In genomic region chr16:23240950-23241259, GRCm38 (mm10) we compare ENCODE assay signal across 8 mouse cellular contexts. TPM values are rescaled to one million over a fixed set of nuclear protein-coding genes. Genes with fewer than 3 reads are reported as not detected.
DNase-seq lines count a peak whose midpoint lies in the region; ATAC-seq and TF ChIP-seq lines count a peak whose summit lies in the region.
"Had no signal": no experiment of that assay in that cellular context is flagged by ENCODE, and none has a peak within 500 bp of the region (broad histone marks: within the 10 kb centered on the region; RNA-seq: fewer than 3 reads in every experiment).

No protein-coding gene starts in this region.

- ATAC-seq in liver, postnatal 0 days: peak; percentile 17; the same call in 1 of the 2 replicates
- no peak for ATAC-seq in liver, embryonic 12.5 days
- no peak for ATAC-seq in embryonic facial prominence, embryonic 15.5 days (ENCODE audit: insufficient number of reproducible peaks, low FRiP score, low TSS enrichment, low read depth)
- no peak for ATAC-seq in hindbrain, embryonic 16.5 days
- no peak for ATAC-seq in neural tube, embryonic 15.5 days (ENCODE audit: low FRiP score)

- H3K27me3 ChIP-seq in liver, postnatal 0 days (ENCODE audit: insufficient read depth, low read length): no peaks in the 10 kb centered on the region
- no peaks in the 10 kb centered on the region for H3K27me3 ChIP-seq in liver, embryonic 12.5 days (replicated peaks)
- no peaks in the 10 kb centered on the region for H3K27me3 ChIP-seq in embryonic facial prominence, embryonic 15.5 days
- no peaks in the 10 kb centered on the region for H3K27me3 ChIP-seq in hindbrain, embryonic 16.5 days (replicated peaks; ENCODE audit: control insufficient read depth, insufficient read depth, low read length)
- H3K27me3 ChIP-seq in neural tube, embryonic 15.5 days (replicated peaks): no peaks in the 10 kb centered on the region

- no peak for TF ChIP-seq CTCF in liver, postnatal 0 days (IDR thresholded peaks at IDR 0.05; ENCODE audit: low read depth)

- no peak overlapping the region for H3K4me3 ChIP-seq in liver, postnatal 0 days (ENCODE audit: low read depth, low read length)
- H3K4me3 ChIP-seq in liver, embryonic 12.5 days: no peak overlapping the region
- H3K4me3 ChIP-seq in embryonic facial prominence, embryonic 15.5 days (replicated peaks): no peak overlapping the region
- H3K4me3 ChIP-seq in hindbrain, embryonic 16.5 days (ENCODE audit: low read length): no peak overlapping the region
- no peak overlapping the region for H3K4me3 ChIP-seq in neural tube, embryonic 15.5 days (replicated peaks)
- H3K4me3 ChIP-seq: megakaryocyte, embryonic 14.5 days had no signal

- no peak for TF ChIP-seq EP300 in liver, postnatal 0 days (IDR thresholded peaks at IDR 0.05; ENCODE audit: low read depth)

- no peak for DNase-seq in liver, postnatal 0 days
- no peak for DNase-seq in retina, postnatal 1 day
- DNase-seq in heart, postnatal 4 days: no peak

- no peaks in the 10 kb centered on the region for H3K9me3 ChIP-seq in liver, postnatal 0 days (ENCODE audit: low read length)
- H3K9me3 ChIP-seq in liver, embryonic 12.5 days (replicated peaks): no peaks in the 10 kb centered on the region
- H3K9me3 ChIP-seq in embryonic facial prominence, embryonic 15.5 days (replicated peaks): no peaks in the 10 kb centered on the region
- no peaks in the 10 kb centered on the region for H3K9me3 ChIP-seq in hindbrain, embryonic 16.5 days (ENCODE audit: control insufficient read depth, low read length)
- no peaks in the 10 kb centered on the region for H3K9me3 ChIP-seq in neural tube, embryonic 15.5 days (replicated peaks)

- H3K27ac ChIP-seq in liver, postnatal 0 days (ENCODE audit: low read depth): no peak overlapping the region
- H3K27ac ChIP-seq in liver, embryonic 12.5 days: no peak overlapping the region
- peak overlapping the region; percentile 60; the same call in 1 of the 2 replicates for H3K27ac ChIP-seq in embryonic facial prominence, embryonic 15.5 days (replicated peaks)
- H3K27ac ChIP-seq in hindbrain, embryonic 16.5 days (ENCODE audit: low read depth, low read length): peak overlapping the region; percentile 70
- peak overlapping the region; percentile 69; the same call in 1 of the 2 replicates for H3K27ac ChIP-seq in neural tube, embryonic 15.5 days (replicated peaks)

- 68% methylated on average over 5 of the region's 5 CpGs for WGBS in liver, postnatal 0 days (ENCODE audit: insufficient replicate concordance)
- WGBS in liver, embryonic 12.5 days (ENCODE audit: insufficient replicate concordance): 56% methylated on average over 5 of the region's 5 CpGs
- 66% methylated on average over 5 of the region's 5 CpGs for WGBS in embryonic facial prominence, embryonic 15.5 days
- WGBS in hindbrain, embryonic 16.5 days: 52% methylated on average over 5 of the region's 5 CpGs
- WGBS in neural tube, embryonic 15.5 days: 47% methylated on average over 5 of the region's 5 CpGs

- H3K4me2 ChIP-seq in liver, postnatal 0 days (ENCODE audit: low read depth, low read length): no peak overlapping the region
- no peak overlapping the region for H3K4me2 ChIP-seq in liver, embryonic 12.5 days
- H3K4me2 ChIP-seq in embryonic facial prominence, embryonic 15.5 days (replicated peaks): no peak overlapping the region
- peak overlapping the region; percentile 10 for H3K4me2 ChIP-seq in hindbrain, embryonic 16.5 days (ENCODE audit: low read length)
- H3K4me2 ChIP-seq in neural tube, embryonic 15.5 days: no peak overlapping the region

- H3K4me1 ChIP-seq in liver, postnatal 0 days (ENCODE audit: insufficient read depth): peaks cover 5% of the 10 kb centered on the region; the same call in 1 of the 2 replicates
- H3K4me1 ChIP-seq in liver, embryonic 12.5 days: peaks cover 11% of the 10 kb centered on the region; the same call in 1 of the 2 replicates
- peaks cover 25% of the 10 kb centered on the region for H3K4me1 ChIP-seq in embryonic facial prominence, embryonic 15.5 days
- peaks cover 18% of the 10 kb centered on the region for H3K4me1 ChIP-seq in hindbrain, embryonic 16.5 days (ENCODE audit: control insufficient read depth, insufficient read depth, low read depth, low read length)
- H3K4me1 ChIP-seq in neural tube, embryonic 15.5 days: peaks cover 21% of the 10 kb centered on the region
- H3K4me1 ChIP-seq: megakaryocyte, embryonic 14.5 days had no signal

- H3K9ac ChIP-seq in liver, postnatal 0 days (replicated peaks): no peak overlapping the region
- H3K9ac ChIP-seq in liver, embryonic 12.5 days: no peak overlapping the region
- H3K9ac ChIP-seq in embryonic facial prominence, embryonic 15.5 days: no peak overlapping the region
- H3K9ac ChIP-seq in hindbrain, embryonic 16.5 days (ENCODE audit: low read depth, low read length): 0 out of 2 replicates have a peak overlapping the region, but pooled peaks have one; percentile 22
- no peak overlapping the region for H3K9ac ChIP-seq in neural tube, embryonic 15.5 days (replicated peaks)

- no peaks in the 10 kb centered on the region for H3K36me3 ChIP-seq in liver, postnatal 0 days (replicated peaks; ENCODE audit: insufficient read depth, low read length)
- H3K36me3 ChIP-seq in liver, embryonic 12.5 days: no peaks in the 10 kb centered on the region
- H3K36me3 ChIP-seq in embryonic facial prominence, embryonic 15.5 days: no peaks in the 10 kb centered on the region
- no peaks in the 10 kb centered on the region for H3K36me3 ChIP-seq in hindbrain, embryonic 16.5 days (ENCODE audit: control insufficient read depth, insufficient read depth, low read length)
- no peaks in the 10 kb centered on the region for H3K36me3 ChIP-seq in neural tube, embryonic 15.5 days

RNA-seq across cellular contexts. Expression of gene St6gal1, which starts 16.4 kb away (rescaled TPM):
- polyA plus RNA-seq in liver, postnatal 0 days (2015; fragmentation: Nextera tagmentation; extraction: Ambion mirVana): 17.1 and 17.3 TPM in 2 replicates
- polyA plus RNA-seq in liver, embryonic 12.5 days (2016; fragmentation: Nextera tagmentation; extraction: Ambion mirVana): 7.5 and 7.9 TPM in 2 replicates
- polyA plus RNA-seq in embryonic facial prominence, embryonic 15.5 days (2015; fragmentation: Nextera tagmentation; extraction: Ambion mirVana): 13.5 and 16.5 TPM in 2 replicates
- polyA plus RNA-seq in hindbrain, embryonic 16.5 days (2015; fragmentation: Nextera tagmentation; extraction: Ambion mirVana): 18.4 and 22.6 TPM in 2 replicates
- 19.3 and 21.1 TPM in 2 replicates for polyA plus RNA-seq in neural tube, embryonic 15.5 days (2015; fragmentation: Nextera tagmentation; extraction: Ambion mirVana)
- 10 to 100 TPM; 19.8 to 20.3 TPM for total RNA-seq in heart, postnatal 4 days (2021)

Comparison
In these comparisons a context has a peak if more than half of its experiments do, and no peak if none do; other contexts are left out.
1. H3K27ac ChIP-seq: peak in embryonic facial prominence, embryonic 15.5 days (single experiment), hindbrain, embryonic 16.5 days (single experiment) and neural tube, embryonic 15.5 days (single experiment); none in liver, postnatal 0 days (single experiment) and liver, embryonic 12.5 days (single experiment).